Mouse (Mus musculus) liver, postnatal 0 days (tissue): ENCODE results near the gene Lifr. TPM values are rescaled to one million over a fixed set of nuclear protein-coding genes. Genes with fewer than 3 reads are reported as not detected.

Experiments
- ATAC-seq: fragments of 200-750 bp; cut with Nextera tagmentation; 2 replicates; pipeline ENCODE4 v1.8.0; 2017; ENCODE audit warnings: mild to moderate bottlenecking, moderate library complexity
- DNase-seq: peaks from one replicate; pipeline ENCODE4 v3.0.0-alpha.2; 2016
- H3K27ac ChIP-seq: fragments of 300-500 bp; sonication (generic); 2 replicates; pipeline ENCODE4 v1.5.1; 2014; ENCODE audit warnings: antibody characterized with exemption, moderate library complexity, mild to moderate bottlenecking, low read depth
- H3K27me3 ChIP-seq: fragments of 300-500 bp; sonication (generic); 2 replicates; pipeline ENCODE4 v1.6.1; 2014; ENCODE audit warnings: low read length, control low read depth, mixed read lengths; ENCODE audit not compliant: insufficient read depth
- H3K36me3 ChIP-seq: fragments of 300-500 bp; sonication (generic); replicated peaks from 2 replicates; pipeline ENCODE4 v1.6.1; 2014; ENCODE audit warnings: mild to moderate bottlenecking, control low read depth, low read length, moderate library complexity, mixed read lengths; ENCODE audit not compliant: insufficient read depth
- H3K4me1 ChIP-seq: fragments of 300-500 bp; sonication (generic); 2 replicates; pipeline ENCODE4 v1.6.1; 2014; ENCODE audit warnings: antibody characterized with exemption, mild to moderate bottlenecking, control low read depth; ENCODE audit not compliant: insufficient read depth
- H3K4me2 ChIP-seq: fragments of 300-500 bp; sonication (generic); 2 replicates; pipeline ENCODE4 v1.6.1; 2014; ENCODE audit warnings: low read depth, mild to moderate bottlenecking, low read length, moderate library complexity, mixed read lengths
- H3K4me3 ChIP-seq: fragments of 300-500 bp; sonication (generic); 2 replicates; pipeline ENCODE4 v1.5.1; 2014; ENCODE audit warnings: low read depth, low read length
- H3K9ac ChIP-seq: fragments of 300-500 bp; sonication (generic); replicated peaks from 2 replicates; pipeline ENCODE4 v1.6.1; 2014; ENCODE audit warnings: mild to moderate bottlenecking, moderate library complexity
- H3K9me3 ChIP-seq: fragments of 300-500 bp; sonication (generic); 2 replicates; pipeline ENCODE4 v1.6.1; 2016; ENCODE audit warnings: mild to moderate bottlenecking, control low read depth, low read length, mixed read lengths
- CTCF ChIP-seq: sonication (generic); IDR thresholded peaks from 2 replicates; pipeline ENCODE4 v1.5.1; 2016; ENCODE audit warnings: antibody characterized with exemption, low read depth
- EP300 ChIP-seq: IDR thresholded peaks from 2 replicates; pipeline ENCODE4 v1.6.1; 2016; ENCODE audit warnings: antibody characterized with exemption, low read depth, mild to moderate bottlenecking
- WGBS: fragments of 180-500 bp; shearing (Covaris S2); extraction: QIAGEN DNeasy Blood & Tissue Kit; methylation state at CpG from one replicate; pipeline ENCODE4 v1.1.7; 2014; ENCODE audit not compliant: insufficient replicate concordance; 5-methylcytosine and 5-hydroxymethylcytosine counted together
- polyA plus RNA-seq: library from polyadenylated mRNA; unstranded; fragments of >200 nt; fragmentation: Nextera tagmentation; extraction: Ambion mirVana; gene quantifications from 2 replicates; pipeline ENCODE4 v1.2.1, GENCODE M21; 2015

The Lifr gene
- polyA plus RNA-seq, 1 experiment from 2014 or later, result 49.1 TPM

- Histone ChIP-seq H3K36me3 (no peaks in the 10 kb centered on the region), H3K4me3 (no peak overlapping the region), H3K27me3 (no peaks in the 10 kb centered on the region), H3K27ac (no peak overlapping the region), H3K4me1 (peaks cover 11% of the 10 kb centered on the region), H3K9ac (no peak overlapping the region), H3K9me3 (no peaks in the 10 kb centered on the region), H3K4me2 (no peak overlapping the region)
- WGBS, result 75% methylated on average over 9 of the region's 9 CpGs
- TF ChIP-seq CTCF, result no peak
- no peak for TF ChIP-seq EP300
- DNase-seq (no peak), ATAC-seq (no peak)
These were observed 60.2 kb downstream of the Lifr start for GRCm38 (mm10) chr15:7150591-7150990.

GRCm38 (mm10) chr15:7152116-7152760, 61.8 kb downstream of the Lifr start:
- H3K27me3 ChIP-seq, result no peaks in the 10 kb centered on the region
- H3K36me3 ChIP-seq, result peaks cover 6% of the 10 kb centered on the region; the same call in 1 of the 2 replicates
- no peak overlapping the region for H3K4me2 ChIP-seq
- no peak overlapping the region for H3K27ac ChIP-seq
- ATAC-seq, result no peak
- no peak overlapping the region for H3K4me3 ChIP-seq
- H3K4me1 ChIP-seq, result peaks cover 6% of the 10 kb centered on the region
- no peaks in the 10 kb centered on the region for H3K9me3 ChIP-seq
- WGBS, result 71% methylated on average over 10 of the region's 10 CpGs
- no peak for TF ChIP-seq CTCF
- TF ChIP-seq EP300, result no peak
- H3K9ac ChIP-seq, result no peak overlapping the region
- DNase-seq, result no peak

GRCm38 (mm10) chr15:7154010-7154736, 63.8 kb downstream of the Lifr start:
- ATAC-seq, result peak; percentile 51; the same call in 1 of the 2 replicates
- no peak overlapping the region for H3K9ac ChIP-seq
- H3K27me3 ChIP-seq, result no peaks in the 10 kb centered on the region
- H3K4me2 ChIP-seq, result no peak overlapping the region
- TF ChIP-seq CTCF, result no peak
- TF ChIP-seq EP300, result no peak
- peaks cover 21% of the 10 kb centered on the region for H3K36me3 ChIP-seq
- no peak overlapping the region for H3K4me3 ChIP-seq
- peak; percentile 45 for DNase-seq
- 68% methylated on average over 15 of the region's 15 CpGs for WGBS
- peaks cover 6% of the 10 kb centered on the region for H3K4me1 ChIP-seq
- no peaks in the 10 kb centered on the region for H3K9me3 ChIP-seq
- no peak overlapping the region for H3K27ac ChIP-seq

GRCm38 (mm10) chr15:7154737-7155090, 64.3 kb downstream of the Lifr start:
- Histone ChIP-seq H3K9me3 (no peaks in the 10 kb centered on the region), H3K27me3 (no peaks in the 10 kb centered on the region), H3K36me3 (peaks cover 25% of the 10 kb centered on the region), H3K4me3 (no peak overlapping the region), H3K27ac (no peak overlapping the region), H3K4me1 (peaks cover 6% of the 10 kb centered on the region), H3K9ac (no peak overlapping the region), H3K4me2 (no peak overlapping the region)
- DNase-seq (no peak), ATAC-seq (no peak)
- TF ChIP-seq CTCF (no peak), EP300 (no peak)
- 45% methylated on average over 7 of the region's 7 CpGs for WGBS

- Histone ChIP-seq H3K4me1 (peaks cover 9% of the 10 kb centered on the region), H3K36me3 (peaks cover 25% of the 10 kb centered on the region), H3K27me3 (no peaks in the 10 kb centered on the region), H3K4me2 (no peak overlapping the region), H3K27ac (no peak overlapping the region), H3K9me3 (no peaks in the 10 kb centered on the region), H3K9ac (no peak overlapping the region), H3K4me3 (no peak overlapping the region)
- no peak for TF ChIP-seq EP300
- TF ChIP-seq CTCF, result no peak
- no peak for DNase-seq
- 82% methylated on average over 6 of the region's 6 CpGs for WGBS
- ATAC-seq, result no peak
These were observed 67.2 kb downstream of the Lifr start for GRCm38 (mm10) chr15:7157658-7158057.

- no peak overlapping the region for H3K4me3 ChIP-seq
- peaks cover 34% of the 10 kb centered on the region for H3K36me3 ChIP-seq
- H3K27me3 ChIP-seq, result no peaks in the 10 kb centered on the region
- peaks cover 3% of the 10 kb centered on the region; the same call in 1 of the 2 replicates for H3K4me1 ChIP-seq
- 0 out of 2 replicates have a peak overlapping the region, but pooled peaks have one; percentile 21 for H3K9ac ChIP-seq
- WGBS, result 60% methylated on average over 9 of the region's 9 CpGs
- H3K9me3 ChIP-seq, result no peaks in the 10 kb centered on the region
- H3K27ac ChIP-seq, result peak overlapping the region; percentile 92
- ATAC-seq, result peak; percentile 97
- DNase-seq, result peak; percentile 62
- no peak overlapping the region for H3K4me2 ChIP-seq
- no peak for TF ChIP-seq CTCF
- peak; percentile 56; the same call in 1 of the 2 replicates for TF ChIP-seq EP300
These were observed 69.5 kb downstream of the Lifr start for GRCm38 (mm10) chr15:7159869-7160268.
